In the genomic region with DNA sequence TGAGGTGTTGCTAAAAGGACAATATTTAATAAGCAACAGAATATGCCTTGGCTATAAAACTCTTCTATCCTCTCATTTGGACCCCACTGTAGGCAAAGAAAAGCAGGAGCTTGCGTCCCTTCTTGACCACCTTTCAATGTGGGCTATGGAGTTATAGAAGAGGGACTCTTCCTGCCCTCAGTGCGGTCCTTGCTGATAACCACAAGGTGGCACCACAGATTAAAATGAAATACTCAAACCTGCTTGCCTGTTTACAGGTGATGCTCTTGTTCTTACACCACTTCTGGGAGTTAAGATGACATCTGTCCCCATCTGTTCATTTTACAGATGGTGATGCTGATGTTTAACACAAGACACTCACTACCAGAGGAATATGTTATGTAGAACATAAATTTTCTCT, we compare ENCODE assay signal across 8 mouse cellular contexts.
DNase-seq lines count a peak whose midpoint lies in the region; ATAC-seq and TF ChIP-seq lines count a peak whose summit lies in the region.

No protein-coding gene starts in this region.

- TF ChIP-seq CTCF in gastrocnemius, adult 2 months (IDR thresholded peaks at IDR 0.05): peak; percentile 55

- no peak overlapping the region for H3K4me2 ChIP-seq in midbrain, embryonic 13.5 days (replicated peaks)
- H3K4me2 ChIP-seq in midbrain, embryonic 11.5 days: no peak overlapping the region
- H3K4me2 ChIP-seq in intestine, embryonic 15.5 days (replicated peaks): no peak overlapping the region

- 0 out of 2 replicates have a peak, but pooled peaks have one; percentile 40 for ATAC-seq in midbrain, embryonic 13.5 days
- no peak for ATAC-seq in midbrain, embryonic 11.5 days (ENCODE audit: low FRiP score)
- ATAC-seq in intestine, embryonic 15.5 days: no peak

- no peaks in the 10 kb centered on the region for H3K27me3 ChIP-seq in midbrain, embryonic 13.5 days
- no peaks in the 10 kb centered on the region for H3K27me3 ChIP-seq in midbrain, embryonic 11.5 days (ENCODE audit: control insufficient read depth, insufficient read depth, low read length)
- H3K27me3 ChIP-seq in intestine, embryonic 15.5 days (replicated peaks): no peaks in the 10 kb centered on the region

- H3K36me3 ChIP-seq in midbrain, embryonic 13.5 days: no peaks in the 10 kb centered on the region
- no peaks in the 10 kb centered on the region for H3K36me3 ChIP-seq in midbrain, embryonic 11.5 days (ENCODE audit: control insufficient read depth, insufficient read depth, low read length)
- no peaks in the 10 kb centered on the region for H3K36me3 ChIP-seq in intestine, embryonic 15.5 days

- WGBS in midbrain, embryonic 13.5 days: 54% methylated on average over 2 of the region's 2 CpGs
- 56% methylated on average over 2 of the region's 2 CpGs for WGBS in midbrain, embryonic 11.5 days
- WGBS in intestine, embryonic 15.5 days: 44% methylated on average over 2 of the region's 2 CpGs

- H3K27ac ChIP-seq in gastrocnemius, adult 2 months: no peak overlapping the region
- H3K27ac ChIP-seq in midbrain, embryonic 13.5 days: no peak overlapping the region
- no peak overlapping the region for H3K27ac ChIP-seq in midbrain, embryonic 11.5 days (ENCODE audit: low read depth, low read length)
- H3K27ac ChIP-seq in intestine, embryonic 15.5 days: no peak overlapping the region

- intact Hi-C loops in gastrocnemius, adult 2 months (cut with DNase I): loop anchor here (2.0 to 5.0 kb wide), 2 partner anchors 664 to 759 kb away; no protein-coding TSS in a partner anchor

- H3K4me1 ChIP-seq in midbrain, embryonic 13.5 days (replicated peaks): no peaks in the 10 kb centered on the region
- no peaks in the 10 kb centered on the region for H3K4me1 ChIP-seq in midbrain, embryonic 11.5 days (ENCODE audit: control insufficient read depth, insufficient read depth, low read length)
- no peaks in the 10 kb centered on the region for H3K4me1 ChIP-seq in intestine, embryonic 15.5 days (replicated peaks)

- H3K9me3 ChIP-seq in midbrain, embryonic 13.5 days: no peaks in the 10 kb centered on the region
- H3K9me3 ChIP-seq in midbrain, embryonic 11.5 days (ENCODE audit: control insufficient read depth, low read length): no peaks in the 10 kb centered on the region
- H3K9me3 ChIP-seq in intestine, embryonic 15.5 days: no peaks in the 10 kb centered on the region

- H3K4me3 ChIP-seq in gastrocnemius, adult 2 months: no peak overlapping the region
- H3K4me3 ChIP-seq in midbrain, embryonic 13.5 days (replicated peaks): no peak overlapping the region
- no peak overlapping the region for H3K4me3 ChIP-seq in midbrain, embryonic 11.5 days (ENCODE audit: low read depth, low read length)
- no peak overlapping the region for H3K4me3 ChIP-seq in intestine, embryonic 15.5 days (replicated peaks)

- H3K9ac ChIP-seq in midbrain, embryonic 13.5 days (replicated peaks): no peak overlapping the region
- no peak overlapping the region for H3K9ac ChIP-seq in midbrain, embryonic 11.5 days (ENCODE audit: low read length)
- H3K9ac ChIP-seq in intestine, embryonic 15.5 days: no peak overlapping the region

- no peak for DNase-seq in gastrocnemius, adult 2 months
- no peak for DNase-seq in gastrocnemius, adult 18-20 months (ENCODE audit: low spot score)
- no peak for DNase-seq in midbrain, embryonic 11.5 days (ENCODE audit: low spot score, missing footprints)
- DNase-seq in embryo, embryonic 10.5 days (ENCODE audit: low spot score): peak; percentile 42
- peak; percentile 18 for DNase-seq in mesoderm, embryonic 11.5 days (ENCODE audit: low read depth, low spot score)
- no peak for DNase-seq in urinary bladder, adult 2 months (ENCODE audit: low spot score)

Comparison
In these comparisons a context has a peak if more than half of its experiments do, and no peak if none do; other contexts are left out.
1. DNase-seq: peak in embryo, embryonic 10.5 days (single experiment) and mesoderm, embryonic 11.5 days (single experiment); none in gastrocnemius, adult 2 months (single experiment), gastrocnemius, adult 18-20 months (single experiment), midbrain, embryonic 11.5 days (single experiment) and urinary bladder, adult 2 months (single experiment).